Mouse (Mus musculus): Measurements from ENCODE around the gene N4bp1. TPM values are rescaled to one million over a fixed set of nuclear protein-coding genes. Genes with fewer than 3 reads are reported as not detected.

The N4bp1 gene
- polyA plus RNA-seq (2014; fragmentation: Nextera tagmentation; extraction: Ambion mirVana), result 10.2 and 10.8 TPM in 2 replicates

DNA sequence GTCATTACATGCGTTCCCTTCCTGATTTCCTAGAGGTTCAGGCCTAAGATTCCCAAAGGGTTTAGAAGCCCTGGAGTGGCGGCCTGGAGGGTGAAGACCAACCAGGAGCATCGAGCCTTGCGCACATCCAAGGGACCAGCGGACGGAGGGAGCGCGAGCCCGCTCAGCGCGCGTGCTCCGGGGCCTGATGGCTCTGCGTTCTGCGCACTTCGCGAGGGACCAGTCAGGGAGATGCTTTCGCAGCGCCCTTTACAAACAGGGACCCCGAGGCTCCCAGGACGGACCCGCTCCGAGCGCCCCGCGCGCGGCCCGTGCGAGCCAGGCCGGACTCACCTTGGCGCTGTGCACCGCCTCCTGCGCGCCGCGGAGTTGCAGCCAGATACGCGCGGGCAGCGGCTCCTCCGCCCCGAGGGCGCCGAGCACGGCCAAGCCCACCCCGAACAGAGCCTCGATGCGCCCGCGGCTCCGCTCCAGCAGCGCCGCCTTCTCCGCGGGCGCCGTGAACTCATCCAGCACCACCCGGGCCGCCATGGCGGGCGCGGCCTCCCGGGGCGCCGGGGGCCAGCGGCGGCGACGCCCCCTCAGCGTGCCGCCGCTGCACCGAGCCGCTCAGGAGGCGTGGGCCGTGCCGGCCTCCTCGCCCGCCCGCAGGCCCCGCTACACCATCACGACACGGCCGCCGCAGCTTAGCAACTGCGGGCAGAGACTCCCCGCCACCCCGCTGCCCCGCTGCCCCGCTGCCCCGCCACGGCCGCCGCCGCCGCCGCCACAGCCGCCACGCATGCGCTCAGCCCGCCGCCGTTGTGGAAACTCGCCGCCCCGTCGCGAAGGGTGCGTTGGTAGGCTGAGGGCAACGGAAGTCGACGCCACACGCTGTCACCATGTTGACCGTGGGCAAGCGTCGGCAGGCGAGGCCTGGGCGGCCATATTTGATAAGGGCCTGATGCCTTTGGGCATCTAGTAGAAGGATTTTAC is at the start of gene N4bp1:
Gene N4bp1, minus strand, starts transcription at position 770 of the 975 bp plus-strand sequence.
- no peaks in the 10 kb centered on the region for H3K27me3 ChIP-seq (ENCODE audit: control insufficient read depth, insufficient read depth, low read length)
- peak; percentile 96 for ATAC-seq (ENCODE audit: low FRiP score)
- under 1% methylated on average over 82 of the region's 119 CpGs for whole genome bisulfite sequencing

DNA sequence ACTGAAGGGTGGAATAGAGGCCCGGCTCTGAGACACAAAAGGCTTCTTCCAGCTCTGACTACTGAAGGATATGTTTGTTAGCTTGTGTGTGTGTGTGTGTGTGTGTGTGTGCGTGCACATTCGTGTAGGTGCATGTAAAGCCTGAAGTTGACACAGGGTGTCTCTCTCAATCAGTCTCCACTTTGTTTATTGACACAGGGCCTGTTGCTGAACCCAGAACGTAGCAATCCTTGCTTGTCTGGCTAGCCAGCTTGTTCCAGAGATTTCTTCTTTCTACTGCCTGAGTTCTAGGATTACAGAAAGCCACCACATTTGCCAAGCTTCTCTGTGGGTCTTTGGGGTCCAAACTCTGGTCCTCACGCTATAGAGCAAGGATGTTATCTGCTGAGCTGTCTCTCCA is 49.8 kb upstream of the N4bp1 start:
- Histone ChIP-seq H3K4me1 (ENCODE audit: control insufficient read depth, insufficient read depth, low read length) (peaks cover 16% of the 10 kb centered on the region), H3K4me2 (no peak overlapping the region; the same call in 1 of the 2 replicates), H3K27me3 (ENCODE audit: control insufficient read depth, insufficient read depth, low read length) (no peaks in the 10 kb centered on the region), H3K9me3 (ENCODE audit: control insufficient read depth, low read length) (no peaks in the 10 kb centered on the region), H3K36me3 (ENCODE audit: control insufficient read depth, insufficient read depth, low read length) (no peaks in the 10 kb centered on the region), H3K9ac (ENCODE audit: low read length) (no peak overlapping the region), H3K27ac (ENCODE audit: low read depth, low read length) (no peak overlapping the region; the same call in 1 of the 2 replicates), H3K4me3 (ENCODE audit: low read depth, low read length) (no peak overlapping the region)
- 29% methylated on average over 5 of the region's 5 CpGs for WGBS
- DNase-seq (ENCODE audit: low spot score, missing footprints) (peak; percentile 90), ATAC-seq (ENCODE audit: low FRiP score) (peak; percentile 40; the same call in 1 of the 2 replicates)

More for the DNA sequence above, at the start of gene N4bp1:
- Histone ChIP-seq H3K27ac (ENCODE audit: low read depth, low read length) (peak within 1 kb of the TSS; percentile 79), H3K4me2 (peak within 1 kb of the TSS; percentile 90), H3K9ac (ENCODE audit: low read length) (peak within 1 kb of the TSS; percentile 87), H3K9me3 (ENCODE audit: control insufficient read depth, low read length) (no peaks in the 10 kb centered on the region), H3K4me3 (ENCODE audit: low read depth, low read length) (peak within 1 kb of the TSS; percentile 77), H3K4me1 (ENCODE audit: control insufficient read depth, insufficient read depth, low read length) (peaks cover 15% of the 10 kb centered on the region), H3K36me3 (ENCODE audit: control insufficient read depth, insufficient read depth, low read length) (no peaks in the 10 kb centered on the region)
- peak; percentile 98 for DNase-seq (ENCODE audit: low spot score, missing footprints)

DNA sequence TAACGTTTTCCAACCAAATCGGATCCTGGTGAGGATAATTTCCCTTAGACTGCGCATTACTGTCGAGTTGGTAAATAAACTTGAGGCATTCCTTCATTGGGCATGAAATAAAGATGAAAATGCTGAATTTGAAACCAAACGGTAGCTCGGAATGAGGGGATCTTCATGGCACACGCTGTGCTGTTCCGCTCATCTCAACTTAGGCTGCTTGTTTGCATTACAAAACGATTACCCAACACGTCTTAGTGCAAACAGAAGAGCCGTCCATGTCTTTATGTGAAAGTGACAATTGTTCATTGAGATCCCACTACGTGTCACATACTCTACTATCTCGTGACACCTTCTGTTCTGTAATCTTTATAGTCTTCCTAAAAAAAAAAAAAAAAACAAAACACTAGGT is 49.3 kb upstream of the N4bp1 start:
- ATAC-seq (ENCODE audit: low FRiP score), result 0 out of 2 replicates have a peak, but pooled peaks have one; percentile 55
- Histone ChIP-seq H3K36me3 (ENCODE audit: control insufficient read depth, insufficient read depth, low read length) (no peaks in the 10 kb centered on the region), H3K9me3 (ENCODE audit: control insufficient read depth, low read length) (no peaks in the 10 kb centered on the region), H3K27ac (ENCODE audit: low read depth, low read length) (no peak overlapping the region), H3K4me3 (ENCODE audit: low read depth, low read length) (no peak overlapping the region), H3K27me3 (ENCODE audit: control insufficient read depth, insufficient read depth, low read length) (no peaks in the 10 kb centered on the region), H3K9ac (ENCODE audit: low read length) (no peak overlapping the region), H3K4me2 (peak overlapping the region; percentile 33), H3K4me1 (ENCODE audit: control insufficient read depth, insufficient read depth, low read length) (peaks cover 16% of the 10 kb centered on the region)
- 30% methylated on average over 13 of the region's 13 CpGs for WGBS
- DNase-seq (ENCODE audit: low spot score, missing footprints), result no peak

DNA sequence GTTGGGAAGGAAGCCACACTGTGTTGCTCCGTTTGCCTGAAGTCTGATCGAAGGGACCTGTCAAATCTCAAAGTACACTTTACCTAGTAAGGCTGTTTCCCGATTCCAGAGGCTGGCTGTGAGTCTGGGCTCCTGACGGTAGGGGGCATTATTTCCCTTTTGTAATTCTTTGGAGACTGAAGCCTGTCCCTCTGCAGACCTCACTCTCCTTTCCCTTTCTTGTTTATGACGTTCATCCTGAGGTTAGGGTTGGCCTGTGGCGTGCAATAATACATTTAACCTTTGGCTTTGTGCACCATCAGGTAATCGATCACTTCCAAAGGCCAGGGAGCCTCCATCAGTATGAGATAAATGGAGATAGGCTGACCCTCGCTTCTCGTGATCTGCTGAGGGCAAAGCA is 48.8 kb upstream of the N4bp1 start:
- Histone ChIP-seq H3K4me2 (peak overlapping the region; percentile 33), H3K27me3 (ENCODE audit: control insufficient read depth, insufficient read depth, low read length) (no peaks in the 10 kb centered on the region), H3K27ac (ENCODE audit: low read depth, low read length) (no peak overlapping the region), H3K36me3 (ENCODE audit: control insufficient read depth, insufficient read depth, low read length) (no peaks in the 10 kb centered on the region), H3K9ac (ENCODE audit: low read length) (no peak overlapping the region), H3K9me3 (ENCODE audit: control insufficient read depth, low read length) (no peaks in the 10 kb centered on the region), H3K4me1 (ENCODE audit: control insufficient read depth, insufficient read depth, low read length) (peaks cover 16% of the 10 kb centered on the region), H3K4me3 (ENCODE audit: low read depth, low read length) (no peak overlapping the region)
- peak; percentile 97 for DNase-seq (ENCODE audit: low spot score, missing footprints)
- WGBS, result 12% methylated on average over 9 of the region's 9 CpGs
- ATAC-seq (ENCODE audit: low FRiP score), result peak; percentile 73

DNA sequence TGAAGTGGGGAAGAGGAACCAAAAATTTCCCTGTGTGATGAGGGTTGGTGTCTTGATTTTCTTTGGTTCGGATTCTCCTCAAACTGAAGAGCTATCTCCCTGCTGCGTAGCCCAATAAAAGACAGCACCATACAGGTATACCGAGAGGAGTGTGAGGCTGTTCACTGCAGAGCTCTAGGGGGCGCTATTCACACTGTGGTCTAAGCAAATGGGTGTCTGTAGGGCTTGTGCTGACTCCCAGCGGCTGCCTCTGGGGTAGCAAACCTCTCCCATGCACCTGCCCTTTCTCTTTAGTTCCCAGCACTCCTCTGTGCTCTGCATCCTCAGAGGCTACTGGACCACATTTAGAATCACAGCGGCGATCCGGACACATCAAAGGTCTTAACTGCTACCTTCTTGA is 41.2 kb upstream of the N4bp1 start:
- DNase-seq (ENCODE audit: low spot score, missing footprints) (no peak), ATAC-seq (ENCODE audit: low FRiP score) (no peak)
- Histone ChIP-seq H3K27ac (ENCODE audit: low read depth, low read length) (no peak overlapping the region), H3K4me2 (no peak overlapping the region), H3K9ac (ENCODE audit: low read length) (no peak overlapping the region), H3K9me3 (ENCODE audit: control insufficient read depth, low read length) (no peaks in the 10 kb centered on the region), H3K4me3 (ENCODE audit: low read depth, low read length) (no peak overlapping the region), H3K36me3 (ENCODE audit: control insufficient read depth, insufficient read depth, low read length) (no peaks in the 10 kb centered on the region), H3K4me1 (ENCODE audit: control insufficient read depth, insufficient read depth, low read length) (no peaks in the 10 kb centered on the region), H3K27me3 (ENCODE audit: control insufficient read depth, insufficient read depth, low read length) (no peaks in the 10 kb centered on the region)
- 61% methylated on average over 8 of the region's 8 CpGs for WGBS

DNA sequence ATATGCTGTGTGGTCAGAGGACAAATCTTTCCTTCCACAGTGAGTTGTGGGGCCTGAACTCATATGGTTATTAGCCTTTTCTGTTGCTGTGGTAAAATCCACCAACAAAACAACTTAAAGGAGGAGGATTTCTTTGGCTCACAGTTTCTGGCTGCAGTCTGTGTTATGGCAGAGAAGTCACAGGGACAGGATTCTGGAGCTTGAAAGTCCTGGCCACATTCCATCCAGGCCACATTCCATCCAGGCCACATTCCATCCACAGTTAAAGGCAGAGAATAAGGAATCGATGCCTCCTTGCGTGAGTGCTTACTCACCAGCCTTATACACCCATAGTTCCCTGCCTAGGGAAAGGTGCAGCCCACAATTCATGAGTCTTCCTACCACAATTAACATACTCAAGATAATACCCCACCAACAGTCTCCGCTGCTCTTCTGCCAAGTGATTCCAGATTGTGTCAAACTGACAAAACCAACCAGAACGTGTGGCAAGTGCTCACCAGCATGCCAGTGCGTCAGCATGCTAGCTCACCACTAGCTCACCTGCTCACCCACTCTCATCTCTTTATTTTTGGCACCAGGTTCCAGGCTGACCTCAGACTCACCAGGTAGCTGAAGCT is 38.3 kb upstream of the N4bp1 start:
- Histone ChIP-seq H3K4me2 (no peak overlapping the region), H3K9ac (ENCODE audit: low read length) (no peak overlapping the region), H3K27me3 (ENCODE audit: control insufficient read depth, insufficient read depth, low read length) (no peaks in the 10 kb centered on the region), H3K9me3 (ENCODE audit: control insufficient read depth, low read length) (no peaks in the 10 kb centered on the region), H3K27ac (ENCODE audit: low read depth, low read length) (no peak overlapping the region), H3K4me1 (ENCODE audit: control insufficient read depth, insufficient read depth, low read length) (no peaks in the 10 kb centered on the region), H3K36me3 (ENCODE audit: control insufficient read depth, insufficient read depth, low read length) (no peaks in the 10 kb centered on the region), H3K4me3 (ENCODE audit: low read depth, low read length) (no peak overlapping the region)
- 83% methylated on average over 5 of the region's 5 CpGs for WGBS
- ATAC-seq (ENCODE audit: low FRiP score), result no peak
- peak; percentile 77 for DNase-seq (ENCODE audit: low spot score, missing footprints)

DNA sequence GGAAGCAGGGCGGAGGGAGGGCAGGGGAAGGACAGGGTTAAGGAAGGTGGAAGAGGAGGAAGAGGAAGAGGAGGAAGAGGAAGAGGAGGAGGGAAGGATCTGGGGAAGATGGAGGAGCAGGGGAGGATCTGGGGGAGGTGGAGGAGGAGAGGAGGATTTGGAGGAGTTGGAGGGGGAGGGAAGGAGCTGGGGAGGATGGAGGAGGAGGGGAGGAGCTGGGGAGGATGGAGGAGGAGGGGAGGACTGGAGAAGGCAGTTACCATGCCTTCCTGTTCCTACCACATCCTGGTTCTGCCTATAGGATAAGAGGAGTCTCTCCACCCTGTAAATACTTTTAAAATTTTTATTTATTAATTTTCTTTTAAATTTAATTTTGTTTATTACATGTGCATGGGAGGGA is 37.6 kb upstream of the N4bp1 start:
- peak; percentile 60 for DNase-seq (ENCODE audit: low spot score, missing footprints)
- no peak overlapping the region for H3K27ac ChIP-seq (ENCODE audit: low read depth, low read length)
- ATAC-seq (ENCODE audit: low FRiP score), result no peak
- H3K4me3 ChIP-seq (ENCODE audit: low read depth, low read length), result no peak overlapping the region
- H3K36me3 ChIP-seq (ENCODE audit: control insufficient read depth, insufficient read depth, low read length), result no peaks in the 10 kb centered on the region
- no peaks in the 10 kb centered on the region for H3K27me3 ChIP-seq (ENCODE audit: control insufficient read depth, insufficient read depth, low read length)
- H3K9me3 ChIP-seq (ENCODE audit: control insufficient read depth, low read length), result no peaks in the 10 kb centered on the region
- no peaks in the 10 kb centered on the region for H3K4me1 ChIP-seq (ENCODE audit: control insufficient read depth, insufficient read depth, low read length)
- 86% methylated on average over 1 of the region's 1 CpGs for WGBS
- no peak overlapping the region for H3K4me2 ChIP-seq
- no peak overlapping the region for H3K9ac ChIP-seq (ENCODE audit: low read length)

DNA sequence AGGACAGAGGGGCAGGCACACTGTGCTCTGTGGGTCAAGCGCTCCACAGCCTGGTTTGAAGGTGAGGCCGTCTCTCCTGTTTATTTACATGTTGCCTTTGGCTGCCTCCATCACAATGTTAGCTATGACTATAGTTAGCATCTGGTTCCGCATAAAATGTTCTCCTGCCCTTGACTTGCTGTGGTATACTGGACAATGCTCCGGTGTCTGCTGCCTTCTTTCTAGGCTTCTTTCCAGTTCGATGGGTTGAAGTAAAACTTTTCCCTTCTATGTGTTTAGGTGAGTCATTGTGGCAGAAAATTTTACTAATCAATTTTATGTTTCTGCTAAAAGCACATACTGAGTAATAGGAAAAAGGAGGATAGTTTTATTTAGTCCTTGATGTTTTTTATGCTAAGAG is 37.1 kb upstream of the N4bp1 start:
- ATAC-seq (ENCODE audit: low FRiP score), result no peak
- Histone ChIP-seq H3K27ac (ENCODE audit: low read depth, low read length) (no peak overlapping the region), H3K9me3 (ENCODE audit: control insufficient read depth, low read length) (no peaks in the 10 kb centered on the region), H3K27me3 (ENCODE audit: control insufficient read depth, insufficient read depth, low read length) (no peaks in the 10 kb centered on the region), H3K4me1 (ENCODE audit: control insufficient read depth, insufficient read depth, low read length) (no peaks in the 10 kb centered on the region), H3K36me3 (ENCODE audit: control insufficient read depth, insufficient read depth, low read length) (no peaks in the 10 kb centered on the region), H3K4me3 (ENCODE audit: low read depth, low read length) (no peak overlapping the region), H3K9ac (ENCODE audit: low read length) (no peak overlapping the region), H3K4me2 (no peak overlapping the region)
- no peak for DNase-seq (ENCODE audit: low spot score, missing footprints)
- WGBS, result 88% methylated on average over 5 of the region's 5 CpGs

DNA sequence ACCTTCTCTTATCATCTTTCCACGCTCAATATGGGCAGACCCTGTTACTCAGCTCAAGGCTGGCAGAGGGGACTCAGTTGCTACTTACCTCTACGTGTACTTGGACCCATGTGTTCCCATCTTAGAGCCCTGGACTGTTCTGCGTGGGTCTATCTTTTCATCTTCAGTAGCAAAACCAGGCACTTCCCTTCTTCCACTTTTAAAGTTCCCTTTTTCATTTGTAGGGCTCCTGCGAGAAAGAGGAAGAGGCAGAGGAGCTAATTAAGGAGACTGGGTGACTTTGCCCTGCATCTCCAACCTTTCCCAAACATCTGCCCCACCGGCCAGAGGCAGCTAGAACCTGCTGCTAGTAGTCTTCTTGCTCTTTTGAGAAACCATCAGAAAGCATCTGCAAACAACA is 35.9 kb upstream of the N4bp1 start:
- Histone ChIP-seq H3K27me3 (ENCODE audit: control insufficient read depth, insufficient read depth, low read length) (no peaks in the 10 kb centered on the region), H3K4me1 (ENCODE audit: control insufficient read depth, insufficient read depth, low read length) (no peaks in the 10 kb centered on the region), H3K36me3 (ENCODE audit: control insufficient read depth, insufficient read depth, low read length) (no peaks in the 10 kb centered on the region), H3K9ac (ENCODE audit: low read length) (no peak overlapping the region), H3K4me2 (no peak overlapping the region), H3K9me3 (ENCODE audit: control insufficient read depth, low read length) (no peaks in the 10 kb centered on the region), H3K27ac (ENCODE audit: low read depth, low read length) (no peak overlapping the region), H3K4me3 (ENCODE audit: low read depth, low read length) (no peak overlapping the region)
- ATAC-seq (ENCODE audit: low FRiP score), result no peak
- 80% methylated on average over 5 of the region's 5 CpGs for WGBS
- no peak for DNase-seq (ENCODE audit: low spot score, missing footprints)
